In genomic region chr11:96075509-96076220, GRCm38 (mm10) we compare ENCODE assay signal across 8 mouse cellular contexts. TPM values are rescaled to one million over a fixed set of nuclear protein-coding genes. Genes with fewer than 3 reads are reported as not detected.
DNase-seq lines count a peak whose midpoint lies in the region; ATAC-seq and TF ChIP-seq lines count a peak whose summit lies in the region.

Gene Atp5g1 (minus strand): TSS chr11:96075670.

- H3K4me2 ChIP-seq in lung, postnatal 0 days (replicated peaks; ENCODE audit: low read depth, low read length) = peak within 1 kb of the TSS; percentile 89

- H3K4me1 ChIP-seq in hindbrain, embryonic 10.5 days (replicated peaks) = peaks cover 23% of the 10 kb centered on the region
- H3K4me1 ChIP-seq in lung, postnatal 0 days (ENCODE audit: insufficient read depth, low read depth, low read length) = peaks cover 13% of the 10 kb centered on the region; the same call in 1 of the 2 replicates

- TF ChIP-seq EP300 in lung, postnatal 0 days (IDR thresholded peaks at IDR 0.05) = peak; percentile 29

- no peaks in the 10 kb centered on the region for H3K9me3 ChIP-seq in hindbrain, embryonic 10.5 days
- H3K9me3 ChIP-seq in lung, postnatal 0 days (ENCODE audit: low read length) = no peaks in the 10 kb centered on the region

- TF ChIP-seq CTCF in lung, postnatal 0 days (IDR thresholded peaks at IDR 0.05) = no peak; the same call in 1 of the 2 replicates

- peak within 1 kb of the TSS; percentile 86 for H3K27ac ChIP-seq in hindbrain, embryonic 10.5 days
- H3K27ac ChIP-seq in lung, postnatal 0 days (ENCODE audit: low read length) = peak within 1 kb of the TSS; percentile 81

- peak; percentile 97 for ATAC-seq in frontal cortex, adult (ENCODE audit: low TSS enrichment)
- ATAC-seq in lung, postnatal 0 days = peak; percentile 97

- peak within 1 kb of the TSS; percentile 63 for H3K9ac ChIP-seq in lung, postnatal 0 days (replicated peaks; ENCODE audit: low read depth)

- H3K4me3 ChIP-seq in hindbrain, embryonic 10.5 days = peak within 1 kb of the TSS; percentile 79
- H3K4me3 ChIP-seq in lung, postnatal 0 days (ENCODE audit: low read depth, low read length) = peak within 1 kb of the TSS; percentile 60

- no peaks in the 10 kb centered on the region for H3K27me3 ChIP-seq in hindbrain, embryonic 10.5 days (ENCODE audit: insufficient read depth, poor library complexity, severe bottlenecking)
- H3K27me3 ChIP-seq in lung, postnatal 0 days (replicated peaks; ENCODE audit: insufficient read depth, low read length) = no peaks in the 10 kb centered on the region

- WGBS in hindbrain, embryonic 10.5 days = under 1% methylated on average over 37 of the region's 37 CpGs
- WGBS in lung, postnatal 0 days = under 1% methylated on average over 37 of the region's 37 CpGs

- peaks cover 25% of the 10 kb centered on the region for H3K36me3 ChIP-seq in hindbrain, embryonic 10.5 days
- H3K36me3 ChIP-seq in lung, postnatal 0 days (ENCODE audit: insufficient read depth, low read length) = no peaks in the 10 kb centered on the region; the same call in 1 of the 2 replicates

- DNase-seq in MN1 (ENCODE audit: low spot score) = peak; percentile 99
- DNase-seq in cerebellum, adult 9-10 months = peak; percentile 100
- DNase-seq in hindbrain, embryonic 10.5 days (ENCODE audit: low spot score) = peak; percentile 99
- DNase-seq in layer of hippocampus, adult 9-11 months = peak; percentile 100
- DNase-seq in lung, postnatal 0 days (ENCODE audit: low spot score) = peak; percentile 100
- peak; percentile 93 for DNase-seq in ovary, postnatal 14 days (ENCODE audit: low spot score)
- DNase-seq in thymus, postnatal 14 days = peak; percentile 97

RNA-seq across cellular contexts. Expression of gene Atp5g1, which starts in this region (rescaled TPM):
- polyA plus RNA-seq in hindbrain, embryonic 10.5 days (2016; fragmentation: Nextera tagmentation; extraction: Ambion mirVana) = 582 and 586 TPM in 2 replicates
- polyA plus RNA-seq in lung, postnatal 0 days (2015; fragmentation: Nextera tagmentation; extraction: Ambion mirVana) = 324 and 382 TPM in 2 replicates

Comparison
In these comparisons a context has a peak if more than half of its experiments do, and no peak if none do; other contexts are left out.
1. Peak in every context shown above with its lines: DNase-seq, ATAC-seq, H3K4me3 ChIP-seq and H3K27ac ChIP-seq.